Mouse (Mus musculus) kidney, embryonic 15.5 days (tissue): ENCODE data around the gene Acsf3. TPM values are rescaled to one million over a fixed set of nuclear protein-coding genes. Genes with fewer than 3 reads are reported as not detected.

Experiments
- ATAC-seq: fragments of 200-750 bp; cut with Nextera tagmentation; replicated peaks from 2 replicates; pipeline ENCODE4 v1.8.0; 2017; ENCODE audit warnings: moderate TSS enrichment; ENCODE audit not compliant: low FRiP score
- H3K27ac ChIP-seq: fragments of 300-500 bp; sonication (generic); 2 replicates; pipeline ENCODE4 v1.5.1; 2015; ENCODE audit warnings: mild to moderate bottlenecking, inconsistent platforms
- H3K27me3 ChIP-seq: fragments of 300-500 bp; sonication (generic); 2 replicates; pipeline ENCODE4 v1.6.1; 2015; ENCODE audit warnings: inconsistent platforms
- H3K36me3 ChIP-seq: fragments of 300-500 bp; sonication (generic); 2 replicates; pipeline ENCODE4 v1.6.1; 2015; ENCODE audit warnings: inconsistent platforms
- H3K4me1 ChIP-seq: fragments of 300-500 bp; sonication (generic); 2 replicates; pipeline ENCODE4 v1.6.1; 2015; ENCODE audit warnings: inconsistent platforms
- H3K4me2 ChIP-seq: fragments of 300-500 bp; sonication (generic); 2 replicates; pipeline ENCODE4 v1.6.1; 2015; ENCODE audit warnings: moderate library complexity, mild to moderate bottlenecking, inconsistent platforms
- H3K4me3 ChIP-seq: fragments of 300-500 bp; sonication (generic); replicated peaks from 2 replicates; pipeline ENCODE4 v1.5.1; 2015; ENCODE audit warnings: mild to moderate bottlenecking, inconsistent platforms
- H3K9ac ChIP-seq: fragments of 300-500 bp; sonication (generic); 2 replicates; pipeline ENCODE4 v1.6.1; 2015; ENCODE audit warnings: mild to moderate bottlenecking, inconsistent platforms
- H3K9me3 ChIP-seq: fragments of 300-500 bp; sonication (generic); replicated peaks from 2 replicates; pipeline ENCODE4 v1.6.1; 2016; ENCODE audit warnings: inconsistent platforms
- WGBS: fragments of 180-500 bp; shearing (Covaris S2); methylation state at CpG from one replicate; pipeline ENCODE4 v1.1.7; 2015; ENCODE audit warnings: mixed read lengths; 5-methylcytosine and 5-hydroxymethylcytosine counted together
- polyA plus RNA-seq: library from polyadenylated mRNA; unstranded; fragments of >200 nt; fragmentation: Nextera tagmentation; extraction: Ambion mirVana; gene quantifications from 2 replicates; pipeline ENCODE4 v1.2.1, GENCODE M21; 2015

Acsf3 gene
- polyA plus RNA-seq, 1 experiment from 2014 or later, result 21.0 TPM

DNA sequence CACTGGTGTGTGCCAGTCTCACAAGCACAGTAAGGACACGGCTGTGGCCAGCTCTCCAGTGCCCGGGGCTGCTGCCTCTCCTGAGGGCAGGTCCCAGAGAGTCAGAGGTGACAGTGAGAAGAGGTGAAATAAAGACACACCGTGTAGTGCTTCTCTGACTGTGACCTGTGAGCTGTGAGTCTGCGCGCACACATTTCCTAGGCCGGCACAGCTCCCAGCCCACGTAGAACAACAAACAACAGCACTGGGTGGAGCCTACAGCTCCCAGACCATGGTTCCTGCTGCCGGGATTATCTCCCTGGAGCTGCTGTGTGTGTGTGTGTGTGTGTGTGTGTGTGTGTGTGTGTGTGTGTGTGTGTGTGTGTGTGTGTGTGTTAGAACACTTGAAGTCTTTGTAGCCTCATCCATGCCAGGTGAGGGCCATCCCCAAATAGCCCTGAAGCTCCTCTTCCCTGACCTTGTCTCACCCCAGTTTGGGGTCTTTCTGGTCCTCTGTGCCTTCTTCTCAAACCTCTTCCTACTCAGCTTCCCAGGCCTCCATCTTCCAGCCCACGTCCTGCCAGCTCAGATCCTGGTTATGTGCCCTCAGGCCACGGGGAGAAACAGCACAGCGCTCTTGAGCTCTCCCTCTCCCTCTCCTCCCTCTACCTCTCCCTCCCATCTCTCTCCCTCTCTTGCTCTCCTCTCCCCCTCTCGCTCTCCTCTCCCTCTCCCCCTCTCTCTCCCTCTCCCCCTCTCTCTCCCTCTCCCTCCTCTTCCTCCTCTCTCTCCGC lies 42.6 kb downstream of the Acsf3 start:
- Histone ChIP-seq H3K4me3 (no peak overlapping the region), H3K27ac (no peak overlapping the region), H3K9ac (no peak overlapping the region), H3K4me1 (peaks cover 24% of the 10 kb centered on the region), H3K27me3 (no peaks in the 10 kb centered on the region), H3K4me2 (no peak overlapping the region), H3K36me3 (peaks cover 10% of the 10 kb centered on the region; the same call in 1 of the 2 replicates), H3K9me3 (no peaks in the 10 kb centered on the region)
- no peak for ATAC-seq
- WGBS, result 32% methylated on average over 13 of the region's 13 CpGs

DNA sequence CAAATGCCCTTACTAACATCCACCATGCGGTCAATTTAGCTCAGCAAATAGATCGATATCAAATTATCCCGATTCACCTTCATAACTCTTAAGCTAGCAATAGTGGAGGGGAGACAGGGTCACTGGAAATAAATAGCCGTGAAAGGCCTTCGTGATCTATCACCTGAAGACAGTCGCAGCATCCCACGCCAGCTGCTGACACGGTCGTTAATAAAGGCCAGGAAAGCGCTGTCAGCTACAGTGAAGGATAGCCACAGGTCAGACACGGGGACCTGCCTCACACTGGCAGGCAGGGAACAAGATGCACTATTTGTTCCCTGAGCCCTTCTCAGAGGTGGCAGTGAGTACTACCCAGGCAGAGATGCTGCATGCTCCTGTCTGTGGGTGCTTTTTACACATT lies 44.5 kb downstream of the Acsf3 start:
- no peak overlapping the region for H3K9ac ChIP-seq
- no peak overlapping the region for H3K4me2 ChIP-seq
- H3K36me3 ChIP-seq, result 0 out of 2 replicates have a peak, but pooled peaks cover 3% of the 10 kb centered on the region
- peaks cover 24% of the 10 kb centered on the region for H3K4me1 ChIP-seq
- H3K27ac ChIP-seq, result no peak overlapping the region
- no peak overlapping the region for H3K4me3 ChIP-seq
- WGBS, result 14% methylated on average over 11 of the region's 11 CpGs
- H3K27me3 ChIP-seq, result no peaks in the 10 kb centered on the region
- no peaks in the 10 kb centered on the region for H3K9me3 ChIP-seq
- no peak for ATAC-seq

DNA sequence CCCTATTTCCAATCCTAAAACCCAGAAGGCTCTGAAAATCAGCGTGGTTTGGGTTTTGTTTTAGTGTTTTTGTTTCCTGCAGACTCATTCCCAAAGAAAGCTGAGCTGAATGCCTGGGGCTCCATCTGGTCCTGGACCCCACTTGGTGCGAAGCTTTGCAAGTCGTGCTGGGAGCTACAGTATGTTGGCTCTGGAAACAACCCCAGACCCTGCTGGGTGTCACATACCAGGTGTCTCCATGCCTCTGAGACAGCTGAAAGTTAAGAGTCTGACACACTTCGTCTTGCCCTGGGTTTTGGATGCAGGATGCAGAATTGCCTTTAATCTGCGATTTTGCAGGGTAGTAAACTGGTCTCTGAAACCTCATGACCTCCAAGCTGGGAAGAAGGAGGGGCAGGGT lies 49.3 kb downstream of the Acsf3 start:
- H3K36me3 ChIP-seq, result no peaks in the 10 kb centered on the region
- H3K4me2 ChIP-seq, result no peak overlapping the region
- H3K27me3 ChIP-seq, result 0 out of 2 replicates have a peak, but pooled peaks cover 4% of the 10 kb centered on the region
- H3K9ac ChIP-seq, result no peak overlapping the region
- H3K4me1 ChIP-seq, result peaks cover 24% of the 10 kb centered on the region
- ATAC-seq, result no peak
- H3K4me3 ChIP-seq, result no peak overlapping the region
- no peaks in the 10 kb centered on the region for H3K9me3 ChIP-seq
- no peak overlapping the region for H3K27ac ChIP-seq
- 42% methylated on average over 5 of the region's 5 CpGs for WGBS

DNA sequence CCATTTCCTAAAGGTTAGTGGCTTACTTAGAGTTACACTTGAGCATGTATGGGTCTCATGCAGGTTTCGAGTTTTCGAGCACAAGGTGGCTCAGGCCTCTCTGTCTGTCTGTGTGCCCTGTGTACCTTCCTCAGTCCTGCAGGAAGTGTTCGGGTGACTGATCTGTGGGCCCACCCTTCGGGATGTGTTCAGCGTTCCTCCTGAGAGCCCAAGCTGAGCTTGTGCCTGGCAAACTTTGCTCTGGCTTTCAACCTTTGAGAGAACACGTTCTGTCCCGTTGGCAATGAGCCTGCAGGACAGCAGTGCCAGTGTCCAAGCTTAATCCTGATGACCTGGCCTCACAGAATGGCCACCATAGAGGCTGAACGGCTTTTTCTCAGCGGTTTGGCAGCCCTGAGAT lies 49.7 kb downstream of the Acsf3 start:
- Histone ChIP-seq H3K4me2 (no peak overlapping the region), H3K27me3 (0 out of 2 replicates have a peak, but pooled peaks cover 4% of the 10 kb centered on the region), H3K9me3 (no peaks in the 10 kb centered on the region), H3K4me1 (peaks cover 20% of the 10 kb centered on the region), H3K36me3 (no peaks in the 10 kb centered on the region), H3K4me3 (no peak overlapping the region), H3K27ac (no peak overlapping the region), H3K9ac (no peak overlapping the region)
- no peak for ATAC-seq
- 75% methylated on average over 9 of the region's 9 CpGs for WGBS

DNA sequence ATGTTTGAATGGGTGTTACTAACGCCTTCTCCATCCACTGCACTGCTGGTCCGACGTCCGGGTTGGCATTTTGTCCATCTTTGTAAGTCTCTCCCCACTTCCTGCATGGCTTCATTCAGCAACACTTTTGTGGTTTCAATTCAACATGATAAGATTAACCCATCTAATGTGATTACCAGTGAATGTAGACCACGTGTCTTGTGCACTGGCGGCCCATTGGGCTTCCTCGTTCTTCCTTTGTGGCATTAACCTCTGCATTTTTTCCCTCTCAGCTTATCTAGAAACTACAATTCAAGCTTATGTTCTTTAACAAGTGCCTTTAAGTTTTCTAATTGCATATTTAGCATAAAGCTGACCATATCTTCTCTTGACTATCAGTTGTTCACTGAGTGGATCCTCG lies 50.1 kb downstream of the Acsf3 start:
- H3K27ac ChIP-seq, result no peak overlapping the region
- H3K36me3 ChIP-seq, result no peaks in the 10 kb centered on the region
- H3K27me3 ChIP-seq, result 0 out of 2 replicates have a peak, but pooled peaks cover 4% of the 10 kb centered on the region
- H3K9me3 ChIP-seq, result no peaks in the 10 kb centered on the region
- H3K4me1 ChIP-seq, result peaks cover 17% of the 10 kb centered on the region
- H3K9ac ChIP-seq, result no peak overlapping the region
- no peak overlapping the region for H3K4me3 ChIP-seq
- 83% methylated on average over 8 of the region's 8 CpGs for WGBS
- no peak for ATAC-seq
- no peak overlapping the region for H3K4me2 ChIP-seq

DNA sequence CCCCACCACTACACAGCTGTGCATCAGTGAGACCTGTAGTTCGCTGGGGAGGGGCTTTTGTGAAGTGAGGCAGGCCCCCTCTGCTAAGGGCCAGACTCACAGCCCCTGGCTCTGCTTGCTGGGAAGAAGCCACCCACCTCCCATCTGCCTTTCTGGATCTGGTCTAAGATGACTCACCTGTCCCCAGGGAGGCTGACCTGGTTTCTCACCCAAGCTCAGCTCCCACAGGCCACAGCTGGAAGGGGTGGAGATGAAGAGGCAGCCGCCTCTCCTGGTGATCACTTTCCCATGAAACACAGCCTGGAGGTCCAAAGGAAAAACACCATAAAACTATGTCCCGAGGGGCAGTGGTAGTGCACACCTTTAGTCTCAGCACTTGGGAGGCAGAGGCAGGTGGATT lies 54.1 kb downstream of the Acsf3 start:
- Histone ChIP-seq H3K4me1 (peaks cover 14% of the 10 kb centered on the region), H3K27ac (no peak overlapping the region), H3K9ac (no peak overlapping the region), H3K4me3 (no peak overlapping the region), H3K36me3 (no peaks in the 10 kb centered on the region), H3K27me3 (0 out of 2 replicates have a peak, but pooled peaks cover 7% of the 10 kb centered on the region), H3K4me2 (no peak overlapping the region), H3K9me3 (no peaks in the 10 kb centered on the region)
- WGBS, result 59% methylated on average over 3 of the region's 3 CpGs
- no peak for ATAC-seq

DNA sequence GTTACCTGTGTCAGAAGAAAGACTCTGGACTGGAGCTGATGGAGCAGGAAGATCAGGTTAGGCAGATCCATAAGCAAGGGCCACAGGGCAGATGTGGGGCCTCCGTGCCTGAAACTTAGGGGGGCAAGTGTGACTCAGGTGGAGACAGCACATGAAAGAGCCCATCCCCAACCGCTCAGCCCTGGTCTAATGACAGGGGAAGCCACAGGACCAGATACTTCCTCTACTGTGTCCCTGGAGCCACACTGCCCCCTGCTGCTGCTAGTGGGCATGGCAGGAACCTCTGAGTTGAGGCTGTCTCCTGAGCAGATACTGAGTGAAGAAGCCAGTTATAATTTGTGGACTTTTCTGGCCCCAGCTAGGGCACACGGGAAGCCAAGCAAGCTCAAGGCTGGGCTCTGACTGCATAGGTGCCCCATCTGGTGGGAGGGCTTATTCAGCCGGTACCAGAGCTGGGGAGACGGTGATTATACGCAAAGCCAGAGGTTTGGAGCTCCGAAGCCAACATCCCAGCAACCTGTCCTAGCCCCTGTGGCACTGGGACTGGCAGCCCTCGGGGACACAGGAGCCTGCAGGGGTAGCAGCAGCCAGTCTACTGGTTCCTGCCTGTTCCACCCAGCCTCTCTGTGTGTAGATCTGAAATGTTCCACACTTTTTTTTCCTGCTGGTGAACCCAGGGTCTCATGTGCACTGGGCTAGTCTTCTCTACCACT lies 55.2 kb downstream of the Acsf3 start:
- Histone ChIP-seq H3K36me3 (no peaks in the 10 kb centered on the region), H3K4me2 (no peak overlapping the region), H3K4me1 (peaks cover 16% of the 10 kb centered on the region), H3K27me3 (0 out of 2 replicates have a peak, but pooled peaks cover 7% of the 10 kb centered on the region), H3K9me3 (no peaks in the 10 kb centered on the region), H3K27ac (no peak overlapping the region), H3K9ac (no peak overlapping the region), H3K4me3 (no peak overlapping the region)
- peak; percentile 65; the same call in 1 of the 2 replicates for ATAC-seq
- WGBS, result 42% methylated on average over 8 of the region's 8 CpGs

DNA sequence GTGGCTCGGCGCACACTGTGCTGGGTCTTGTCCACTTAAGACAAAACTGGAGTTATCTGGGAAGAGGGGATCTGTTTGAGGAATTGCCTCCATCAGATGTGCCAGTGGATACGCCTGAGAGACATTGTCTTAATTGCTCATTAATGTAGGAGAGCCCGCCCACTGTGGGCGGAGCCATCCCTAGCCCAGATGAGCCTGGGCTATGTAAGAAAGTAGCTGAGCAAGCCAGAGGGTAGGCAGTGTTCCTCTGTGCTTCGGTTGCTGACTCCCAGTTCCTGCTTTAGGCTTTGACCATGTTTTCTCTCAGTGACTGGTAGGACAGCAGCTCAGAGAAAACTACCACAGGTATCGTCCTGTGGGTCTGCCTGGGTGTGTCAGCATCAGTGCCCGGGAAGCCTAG lies 59.1 kb downstream of the Acsf3 start:
- no peak for ATAC-seq
- no peaks in the 10 kb centered on the region for H3K36me3 ChIP-seq

DNA sequence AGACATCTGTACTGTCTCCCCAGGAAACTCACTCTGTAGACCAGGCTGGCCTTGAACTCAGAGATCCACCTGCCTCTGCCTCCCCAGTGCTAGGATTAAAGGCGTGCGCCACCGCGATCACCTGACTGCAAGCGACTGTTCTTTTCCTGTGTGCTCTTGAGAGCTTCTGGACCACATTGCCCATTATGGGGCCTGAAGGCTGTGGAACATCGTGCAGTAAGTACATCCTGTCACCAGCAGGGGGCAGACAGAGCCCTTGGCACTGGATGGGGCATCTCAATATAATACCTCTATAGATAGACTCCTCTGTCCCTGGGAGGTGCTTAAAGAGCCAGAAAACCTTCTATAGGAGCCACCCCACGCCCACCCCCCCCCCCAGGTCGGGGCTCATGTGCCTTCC lies 59.7 kb downstream of the Acsf3 start:
- H3K4me2 ChIP-seq, result no peak overlapping the region
- 0 out of 2 replicates have a peak, but pooled peaks cover 9% of the 10 kb centered on the region for H3K4me1 ChIP-seq
- no peak overlapping the region for H3K4me3 ChIP-seq
- 0 out of 2 replicates have a peak, but pooled peaks cover 4% of the 10 kb centered on the region for H3K27me3 ChIP-seq
- H3K36me3 ChIP-seq, result no peaks in the 10 kb centered on the region
- 33% methylated on average over 8 of the region's 8 CpGs for WGBS
- H3K9me3 ChIP-seq, result no peaks in the 10 kb centered on the region
- H3K9ac ChIP-seq, result no peak overlapping the region
- no peak; the same call in 1 of the 2 replicates for ATAC-seq
- H3K27ac ChIP-seq, result no peak overlapping the region

More for the DNA sequence above, 59.1 kb downstream of the Acsf3 start:
- H3K4me2 ChIP-seq, result no peak overlapping the region
- H3K4me3 ChIP-seq, result no peak overlapping the region
- 84% methylated on average over 8 of the region's 8 CpGs for WGBS
- no peak overlapping the region for H3K27ac ChIP-seq
- 0 out of 2 replicates have a peak, but pooled peaks cover 7% of the 10 kb centered on the region for H3K4me1 ChIP-seq
- H3K27me3 ChIP-seq, result 0 out of 2 replicates have a peak, but pooled peaks cover 4% of the 10 kb centered on the region
- H3K9me3 ChIP-seq, result no peaks in the 10 kb centered on the region
- H3K9ac ChIP-seq, result no peak overlapping the region

DNA sequence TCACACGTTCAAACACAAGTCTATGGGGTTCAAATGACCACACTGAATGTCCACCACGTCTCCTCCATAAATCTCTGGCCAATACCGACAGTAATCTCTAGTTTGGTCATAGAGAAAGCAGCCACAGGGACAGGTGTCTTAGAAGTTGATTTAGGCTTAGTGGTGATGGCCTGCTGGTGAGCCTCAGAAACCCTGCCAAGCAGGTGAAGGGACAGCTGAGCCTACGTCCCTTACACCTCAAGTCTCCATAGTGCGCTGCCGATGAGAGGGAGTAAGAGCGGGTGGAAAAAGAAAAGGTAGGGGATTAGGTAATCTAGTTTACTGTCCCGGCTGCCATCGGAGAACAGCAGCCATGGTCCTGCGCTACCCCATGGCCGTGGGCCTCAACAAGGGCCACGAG lies 60.9 kb downstream of the Acsf3 start:
- Histone ChIP-seq H3K27ac (no peak overlapping the region), H3K36me3 (no peaks in the 10 kb centered on the region), H3K4me2 (no peak overlapping the region), H3K9me3 (no peaks in the 10 kb centered on the region), H3K4me1 (0 out of 2 replicates have a peak, but pooled peaks cover 9% of the 10 kb centered on the region), H3K4me3 (no peak overlapping the region), H3K9ac (no peak overlapping the region), H3K27me3 (no peaks in the 10 kb centered on the region)
- no peak for ATAC-seq
- WGBS, result 81% methylated on average over 12 of the region's 12 CpGs

DNA sequence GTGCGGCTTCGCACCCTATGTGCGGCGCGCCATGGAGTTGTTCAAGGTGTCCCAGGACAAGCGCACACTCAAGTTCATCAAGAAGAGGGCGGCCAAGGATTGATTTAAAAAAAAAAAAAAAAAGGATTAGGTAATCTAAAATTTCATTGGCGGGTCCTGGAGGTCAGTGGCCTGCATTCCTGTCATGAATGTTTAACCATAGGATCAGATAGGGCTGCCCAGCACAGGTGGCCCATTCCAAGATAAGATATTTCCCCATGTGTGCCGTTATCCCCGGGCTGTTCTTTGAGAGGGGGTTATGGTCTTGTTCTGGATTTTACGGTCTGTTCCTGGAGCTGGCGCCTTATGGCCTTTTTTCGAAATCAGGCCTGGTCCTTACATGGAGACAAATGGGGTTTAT lies 61.4 kb downstream of the Acsf3 start:
- Histone ChIP-seq H3K9ac (no peak overlapping the region), H3K4me1 (0 out of 2 replicates have a peak, but pooled peaks cover 9% of the 10 kb centered on the region), H3K27ac (0 out of 2 replicates have a peak overlapping the region, but pooled peaks have one; percentile 41), H3K27me3 (no peaks in the 10 kb centered on the region), H3K4me2 (no peak overlapping the region), H3K4me3 (no peak overlapping the region), H3K36me3 (no peaks in the 10 kb centered on the region), H3K9me3 (no peaks in the 10 kb centered on the region)
- ATAC-seq, result no peak
- WGBS, result 79% methylated on average over 13 of the region's 13 CpGs

DNA sequence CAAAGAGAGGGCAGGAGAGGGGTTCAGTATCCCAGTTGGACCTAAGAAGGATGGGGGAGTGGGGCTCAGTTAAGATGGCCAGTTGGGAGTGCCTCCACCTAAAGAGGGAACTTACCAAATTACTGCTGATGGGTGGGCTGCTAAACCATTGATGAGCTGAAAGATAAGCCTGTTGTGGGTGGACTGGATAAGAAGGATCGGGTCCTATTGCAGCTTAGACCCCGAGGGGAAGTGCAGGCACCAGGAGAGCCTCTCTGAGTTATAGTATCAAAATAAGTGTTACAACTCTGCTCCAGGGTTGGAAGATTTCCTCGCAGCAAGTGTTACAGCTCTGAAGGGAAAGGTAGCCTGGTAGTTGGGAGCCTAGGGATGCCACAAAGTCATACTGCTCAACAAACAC lies 68.9 kb downstream of the Acsf3 start:
- H3K4me1 ChIP-seq, result peaks cover 18% of the 10 kb centered on the region
- H3K4me3 ChIP-seq, result no peak overlapping the region
- no peaks in the 10 kb centered on the region for H3K36me3 ChIP-seq
- ATAC-seq, result no peak
- no peak overlapping the region for H3K4me2 ChIP-seq
- WGBS, result 62% methylated on average over 3 of the region's 3 CpGs
- no peak overlapping the region for H3K9ac ChIP-seq
- no peak overlapping the region for H3K27ac ChIP-seq
- no peaks in the 10 kb centered on the region for H3K9me3 ChIP-seq
- peaks cover 3% of the 10 kb centered on the region; the same call in 1 of the 2 replicates for H3K27me3 ChIP-seq
